Mouse (Mus musculus) neural tube, embryonic 12.5 days (tissue): Measurements from ENCODE around the gene Vangl1. TPM values are rescaled to one million over a fixed set of nuclear protein-coding genes. Genes with fewer than 3 reads are reported as not detected.
"Not testable (repeated sequence)": the region's sequence is repeated elsewhere in the genome, so short reads cannot be mapped to it uniquely, and the experiment has no call there.

Experiments
- ATAC-seq: fragments of 200-750 bp; cut with Nextera tagmentation; 2 replicates; pipeline ENCODE4 v1.8.0; 2017; ENCODE audit warnings: low read depth, mild to moderate bottlenecking, moderate TSS enrichment, moderate library complexity; ENCODE audit not compliant: low FRiP score
- H3K27ac ChIP-seq: fragments of 300-500 bp; sonication (generic); 2 replicates; pipeline ENCODE4 v1.5.1; 2016
- H3K27me3 ChIP-seq: fragments of 300-500 bp; sonication (generic); replicated peaks from 2 replicates; pipeline ENCODE4 v1.6.1; 2016; ENCODE audit warnings: mild to moderate bottlenecking
- H3K36me3 ChIP-seq: fragments of 300-500 bp; sonication (generic); 2 replicates; pipeline ENCODE4 v1.6.1; 2016; ENCODE audit warnings: mild to moderate bottlenecking
- H3K4me1 ChIP-seq: fragments of 300-500 bp; sonication (generic); 2 replicates; pipeline ENCODE4 v1.6.1; 2016
- H3K4me2 ChIP-seq: fragments of 300-500 bp; sonication (generic); replicated peaks from 2 replicates; pipeline ENCODE4 v1.6.1; 2016; ENCODE audit warnings: mild to moderate bottlenecking
- H3K4me3 ChIP-seq: fragments of 300-500 bp; sonication (generic); 2 replicates; pipeline ENCODE4 v1.5.1; 2016
- H3K9ac ChIP-seq: fragments of 300-500 bp; sonication (generic); 2 replicates; pipeline ENCODE4 v1.6.1; 2016; ENCODE audit warnings: mild to moderate bottlenecking
- H3K9me3 ChIP-seq: fragments of 300-500 bp; sonication (generic); 2 replicates; pipeline ENCODE4 v1.6.1; 2016; ENCODE audit warnings: mild to moderate bottlenecking
- WGBS: fragments of 180-500 bp; shearing (Covaris S2); methylation state at CpG from one replicate; pipeline ENCODE4 v1.1.7; 2016; 5-methylcytosine and 5-hydroxymethylcytosine counted together
- polyA plus RNA-seq: library from polyadenylated mRNA; unstranded; fragments of >200 nt; fragmentation: Nextera tagmentation; extraction: Ambion mirVana; gene quantifications from 2 replicates; pipeline ENCODE4 v1.2.1, GENCODE M21; 2016

The Vangl1 gene
- polyA plus RNA-seq, 1 experiment from 2014 or later: 14.9 TPM

- no peak for ATAC-seq
- Histone ChIP-seq H3K4me3 (no peak overlapping the region), H3K9ac (no peak overlapping the region), H3K4me1 (peaks cover 11% of the 10 kb centered on the region), H3K36me3 (no peaks in the 10 kb centered on the region), H3K27ac (no peak overlapping the region), H3K9me3 (no peaks in the 10 kb centered on the region), H3K4me2 (no peak overlapping the region), H3K27me3 (no peaks in the 10 kb centered on the region)
- 83% methylated on average over 21 of the region's 21 CpGs for WGBS
Measured at GRCm38 (mm10) chr3:102165536-102166286, 38.8 kb downstream of the Vangl1 start.

GRCm38 (mm10) chr3:102164911-102165310, 39.6 kb downstream of the Vangl1 start:
- H3K27me3 ChIP-seq: no peaks in the 10 kb centered on the region
- H3K27ac ChIP-seq: no peak overlapping the region
- no peak overlapping the region for H3K9ac ChIP-seq
- no peak overlapping the region for H3K4me2 ChIP-seq
- H3K9me3 ChIP-seq: no peaks in the 10 kb centered on the region
- H3K4me1 ChIP-seq: peaks cover 11% of the 10 kb centered on the region
- 74% methylated on average over 4 of the region's 4 CpGs for WGBS
- H3K4me3 ChIP-seq: no peak overlapping the region
- ATAC-seq: no peak
- no peaks in the 10 kb centered on the region for H3K36me3 ChIP-seq

- H3K9ac ChIP-seq: not testable (repeated sequence)
Measured at GRCm38 (mm10) chr3:102163861-102164260, 40.6 kb downstream of the Vangl1 start.

GRCm38 (mm10) chr3:102159423-102160325, 44.8 kb downstream of the Vangl1 start:
- WGBS: 87% methylated on average over 14 of the region's 14 CpGs
- Histone ChIP-seq H3K9me3 (no peaks in the 10 kb centered on the region), H3K4me2 (no peak overlapping the region), H3K4me3 (no peak overlapping the region), H3K36me3 (peaks cover 5% of the 10 kb centered on the region; the same call in 1 of the 2 replicates), H3K27me3 (no peaks in the 10 kb centered on the region), H3K4me1 (no peaks in the 10 kb centered on the region), H3K9ac (no peak overlapping the region), H3K27ac (no peak overlapping the region)
- no peak for ATAC-seq

More at GRCm38 (mm10) chr3:102163861-102164260, 40.6 kb downstream of the Vangl1 start:
- H3K4me2 ChIP-seq, H3K27me3 ChIP-seq, H3K9me3 ChIP-seq, H3K4me3 ChIP-seq, ATAC-seq, H3K27ac ChIP-seq, H3K36me3 ChIP-seq, H3K4me1 ChIP-seq: not testable (repeated sequence)
- WGBS: 62% methylated on average over 1 of the region's 1 CpGs

GRCm38 (mm10) chr3:102158759-102159422, 45.6 kb downstream of the Vangl1 start:
- no peak overlapping the region for H3K4me3 ChIP-seq
- H3K4me1 ChIP-seq: no peaks in the 10 kb centered on the region
- ATAC-seq: no peak
- H3K9ac ChIP-seq: no peak overlapping the region
- H3K27me3 ChIP-seq: no peaks in the 10 kb centered on the region
- H3K36me3 ChIP-seq: peaks cover 5% of the 10 kb centered on the region; the same call in 1 of the 2 replicates
- WGBS: 87% methylated on average over 14 of the region's 14 CpGs
- H3K9me3 ChIP-seq: no peaks in the 10 kb centered on the region
- H3K4me2 ChIP-seq: no peak overlapping the region
- no peak overlapping the region for H3K27ac ChIP-seq

GRCm38 (mm10) chr3:102157652-102158051, 46.8 kb downstream of the Vangl1 start:
- 95% methylated on average over 6 of the region's 6 CpGs for WGBS
- H3K9ac ChIP-seq: no peak overlapping the region
- no peak overlapping the region for H3K4me3 ChIP-seq
- H3K4me2 ChIP-seq: no peak overlapping the region
- H3K27me3 ChIP-seq: no peaks in the 10 kb centered on the region
- no peaks in the 10 kb centered on the region for H3K4me1 ChIP-seq
- no peaks in the 10 kb centered on the region for H3K9me3 ChIP-seq
- peaks cover 5% of the 10 kb centered on the region; the same call in 1 of the 2 replicates for H3K36me3 ChIP-seq
- ATAC-seq: no peak
- H3K27ac ChIP-seq: no peak overlapping the region

- Histone ChIP-seq H3K27me3 (no peaks in the 10 kb centered on the region), H3K36me3 (peaks cover 5% of the 10 kb centered on the region; the same call in 1 of the 2 replicates), H3K4me3 (no peak overlapping the region), H3K9me3 (no peaks in the 10 kb centered on the region), H3K4me1 (no peaks in the 10 kb centered on the region), H3K27ac (no peak overlapping the region), H3K4me2 (no peak overlapping the region), H3K9ac (no peak overlapping the region)
- 90% methylated on average over 7 of the region's 7 CpGs for WGBS
- ATAC-seq: no peak
Measured at GRCm38 (mm10) chr3:102156737-102157136, 47.8 kb downstream of the Vangl1 start.

GRCm38 (mm10) chr3:102154107-102154506, 50.4 kb downstream of the Vangl1 start:
- H3K9me3 ChIP-seq: no peaks in the 10 kb centered on the region
- no peak overlapping the region for H3K9ac ChIP-seq
- no peak overlapping the region for H3K27ac ChIP-seq
- peaks cover 5% of the 10 kb centered on the region; the same call in 1 of the 2 replicates for H3K36me3 ChIP-seq
- H3K4me1 ChIP-seq: no peaks in the 10 kb centered on the region
- no peak overlapping the region for H3K4me2 ChIP-seq
- H3K27me3 ChIP-seq: no peaks in the 10 kb centered on the region
- WGBS: 86% methylated on average over 7 of the region's 7 CpGs
- H3K4me3 ChIP-seq: no peak overlapping the region
- ATAC-seq: no peak

- no peak for ATAC-seq
- Histone ChIP-seq H3K4me3 (no peak overlapping the region), H3K27ac (no peak overlapping the region), H3K9ac (no peak overlapping the region), H3K36me3 (peaks cover 5% of the 10 kb centered on the region; the same call in 1 of the 2 replicates), H3K4me1 (no peaks in the 10 kb centered on the region), H3K4me2 (no peak overlapping the region), H3K27me3 (no peaks in the 10 kb centered on the region), H3K9me3 (no peaks in the 10 kb centered on the region)
- 17% methylated on average over 4 of the region's 4 CpGs for WGBS
Measured at GRCm38 (mm10) chr3:102152872-102153271, 51.6 kb downstream of the Vangl1 start.

GRCm38 (mm10) chr3:102152471-102152870, 52.0 kb downstream of the Vangl1 start:
- Histone ChIP-seq H3K36me3 (peaks cover 2% of the 10 kb centered on the region; the same call in 1 of the 2 replicates), H3K4me2 (no peak overlapping the region), H3K27ac (no peak overlapping the region), H3K4me1 (no peaks in the 10 kb centered on the region), H3K9me3 (no peaks in the 10 kb centered on the region), H3K4me3 (no peak overlapping the region), H3K27me3 (no peaks in the 10 kb centered on the region), H3K9ac (no peak overlapping the region)
- WGBS: 37% methylated on average over 4 of the region's 4 CpGs
- no peak for ATAC-seq

- no peak for ATAC-seq
- Histone ChIP-seq H3K9me3 (no peaks in the 10 kb centered on the region), H3K4me1 (peaks cover 4% of the 10 kb centered on the region; the same call in 1 of the 2 replicates), H3K4me3 (no peak overlapping the region), H3K36me3 (no peaks in the 10 kb centered on the region), H3K4me2 (no peak overlapping the region), H3K27me3 (no peaks in the 10 kb centered on the region), H3K27ac (no peak overlapping the region), H3K9ac (no peak overlapping the region)
- WGBS: 50% methylated on average over 4 of the region's 4 CpGs
Measured at GRCm38 (mm10) chr3:102151850-102152249, 52.6 kb downstream of the Vangl1 start.

GRCm38 (mm10) chr3:102149941-102150340, 54.6 kb downstream of the Vangl1 start:
- no peaks in the 10 kb centered on the region for H3K9me3 ChIP-seq
- H3K27ac ChIP-seq: no peak overlapping the region
- ATAC-seq: no peak
- peaks cover 15% of the 10 kb centered on the region; the same call in 1 of the 2 replicates for H3K4me1 ChIP-seq
- WGBS: 63% methylated on average over 7 of the region's 7 CpGs
- H3K27me3 ChIP-seq: no peaks in the 10 kb centered on the region
- H3K4me2 ChIP-seq: no peak overlapping the region
- no peak overlapping the region for H3K9ac ChIP-seq
- no peaks in the 10 kb centered on the region for H3K36me3 ChIP-seq
- no peak overlapping the region for H3K4me3 ChIP-seq
